Mouse (Mus musculus): Measurements from ENCODE around the gene Sp6.

Sp6 gene

GRCm38 (mm10) chr11:96982859-96983258, 30.3 kb upstream of the Sp6 start, which contains the start of gene Sp2:
Sp2 (minus strand) TSS chr11:96982959.
- DNase-seq, result no peak

DNA sequence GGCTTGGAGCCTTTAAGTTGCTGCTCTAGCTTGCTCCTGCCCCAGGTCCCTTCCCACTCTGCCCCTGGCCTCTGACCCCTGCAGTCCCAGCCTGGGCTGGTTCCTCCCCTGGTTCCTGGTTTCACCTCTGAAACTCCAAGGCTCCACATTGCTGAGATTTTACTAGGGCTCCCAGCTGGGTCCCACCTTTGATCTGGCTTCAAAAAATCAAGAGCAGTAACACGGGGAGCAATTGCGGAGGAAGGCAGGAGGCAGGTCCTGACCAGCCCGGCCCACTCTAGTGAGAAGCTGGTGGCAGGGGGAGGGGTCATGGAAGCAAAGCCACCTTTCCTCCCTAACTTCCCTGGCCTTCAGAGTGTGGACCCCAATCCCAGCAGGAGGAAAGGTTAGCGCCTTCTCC, 28.3 kb upstream of the Sp6 start:
- no peak for DNase-seq

- DNase-seq, result peak; percentile 37
Observed at GRCm38 (mm10) chr11:96986463-96986862, 26.7 kb upstream of the Sp6 start.

- DNase-seq, result peak; percentile 73
Observed at GRCm38 (mm10) chr11:96987873-96988655, 25.1 kb upstream of the Sp6 start.

DNA sequence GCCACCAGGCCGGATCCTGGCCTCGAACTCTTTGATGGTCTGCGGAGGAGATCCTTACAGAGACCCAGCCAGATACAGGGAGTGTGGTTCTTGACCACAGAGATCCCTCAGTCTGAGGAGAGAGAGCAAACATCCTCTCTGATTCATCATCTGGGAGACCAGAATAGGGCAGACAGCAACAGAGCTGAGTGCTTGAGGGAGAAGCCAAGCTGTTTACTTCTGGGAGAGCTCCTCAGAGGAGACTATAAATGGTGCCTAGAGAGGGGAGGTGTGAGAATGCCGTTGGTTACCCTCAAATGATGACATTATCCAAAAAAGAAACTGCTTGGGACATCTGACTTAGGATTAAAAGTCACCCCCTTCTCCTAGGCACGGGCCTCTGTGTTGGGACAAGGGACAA, 21.7 kb upstream of the Sp6 start:
- no peak for DNase-seq

GRCm38 (mm10) chr11:96992722-96993311, 20.4 kb upstream of the Sp6 start:
- DNase-seq, result peak; percentile 54

DNA sequence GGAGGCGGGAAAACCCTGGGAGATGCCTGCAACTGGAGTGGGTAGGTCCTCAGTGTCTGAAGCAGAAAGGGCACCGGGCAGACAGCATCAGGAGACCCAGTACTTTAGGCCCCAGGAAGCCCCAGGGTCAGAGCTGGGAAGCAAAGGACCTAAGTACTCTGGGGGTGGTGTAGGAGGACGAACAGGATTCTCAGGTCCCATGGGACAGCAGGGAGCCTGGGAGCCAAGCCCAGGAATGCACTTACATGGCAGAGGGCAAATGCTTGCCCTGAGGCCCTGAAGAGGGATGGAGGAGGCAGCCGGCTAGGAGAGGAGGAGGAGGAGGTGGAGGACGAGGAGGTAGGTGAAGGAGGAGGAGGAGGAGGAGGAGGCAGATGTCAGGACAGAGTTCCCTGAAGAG, 18.2 kb upstream of the Sp6 start:
- DNase-seq, result no peak

- peak; percentile 62 for DNase-seq
Observed at GRCm38 (mm10) chr11:96995836-96996772, 17.1 kb upstream of the Sp6 start.

GRCm38 (mm10) chr11:96996773-96997379, 16.3 kb upstream of the Sp6 start:
- DNase-seq, result no peak

GRCm38 (mm10) chr11:96997380-96997956, 15.7 kb upstream of the Sp6 start:
- DNase-seq, result peak; percentile 50

DNA sequence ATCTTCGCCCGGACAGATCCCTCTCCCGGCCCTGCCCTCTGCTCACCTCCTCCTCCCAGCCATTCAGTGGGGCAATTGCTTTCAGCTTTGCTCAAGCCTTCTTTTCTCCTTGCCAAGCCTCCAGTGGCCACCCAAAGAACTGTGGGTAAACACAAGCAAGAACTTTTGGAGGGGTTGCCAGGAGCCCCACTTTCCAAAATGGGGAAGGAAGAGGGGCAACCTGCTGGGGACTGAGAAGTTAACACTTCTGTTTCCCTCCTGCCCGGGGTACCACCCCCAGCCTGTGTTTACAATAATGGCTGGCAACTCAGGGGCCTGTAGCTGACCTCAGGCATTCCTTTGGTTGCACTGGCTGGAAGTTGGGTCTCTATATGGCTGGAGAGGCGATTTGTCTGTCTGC, 10.0 kb upstream of the Sp6 start:
- no peak for DNase-seq

DNA sequence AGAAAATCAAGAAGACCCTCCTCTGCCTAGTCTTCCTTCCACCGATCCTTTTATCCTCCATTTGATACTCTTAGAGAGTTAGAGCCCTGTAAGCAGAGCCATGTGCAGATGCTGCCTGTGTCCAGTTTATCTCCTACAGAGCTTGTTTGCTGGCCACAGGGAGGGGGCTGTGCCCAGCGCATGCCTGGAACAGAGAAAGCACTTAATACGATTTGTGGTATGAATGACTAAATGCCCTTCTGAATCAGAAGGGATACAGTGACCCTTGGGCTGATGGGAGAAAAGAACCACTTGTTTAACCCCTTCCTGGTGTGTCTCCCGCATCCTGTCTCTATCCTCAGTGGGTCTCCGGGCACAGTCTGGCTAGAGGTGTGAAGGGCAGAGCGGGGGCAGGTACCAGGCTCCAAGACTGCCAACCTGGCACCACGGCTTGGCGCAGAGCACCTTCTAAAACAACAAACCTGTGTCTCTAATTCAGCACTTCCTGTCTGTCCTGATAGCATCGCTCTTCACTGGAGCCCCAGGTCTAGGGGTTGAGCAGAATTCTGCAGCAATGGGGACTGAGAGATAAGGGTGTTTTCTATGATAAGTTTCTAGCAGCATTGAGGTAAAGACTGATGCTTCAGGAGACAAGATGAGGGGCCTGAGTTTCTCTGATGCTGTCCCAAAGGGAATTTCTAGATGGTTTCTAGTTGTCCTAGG, 6.0 kb upstream of the Sp6 start:
- DNase-seq, result peak; percentile 39

DNA sequence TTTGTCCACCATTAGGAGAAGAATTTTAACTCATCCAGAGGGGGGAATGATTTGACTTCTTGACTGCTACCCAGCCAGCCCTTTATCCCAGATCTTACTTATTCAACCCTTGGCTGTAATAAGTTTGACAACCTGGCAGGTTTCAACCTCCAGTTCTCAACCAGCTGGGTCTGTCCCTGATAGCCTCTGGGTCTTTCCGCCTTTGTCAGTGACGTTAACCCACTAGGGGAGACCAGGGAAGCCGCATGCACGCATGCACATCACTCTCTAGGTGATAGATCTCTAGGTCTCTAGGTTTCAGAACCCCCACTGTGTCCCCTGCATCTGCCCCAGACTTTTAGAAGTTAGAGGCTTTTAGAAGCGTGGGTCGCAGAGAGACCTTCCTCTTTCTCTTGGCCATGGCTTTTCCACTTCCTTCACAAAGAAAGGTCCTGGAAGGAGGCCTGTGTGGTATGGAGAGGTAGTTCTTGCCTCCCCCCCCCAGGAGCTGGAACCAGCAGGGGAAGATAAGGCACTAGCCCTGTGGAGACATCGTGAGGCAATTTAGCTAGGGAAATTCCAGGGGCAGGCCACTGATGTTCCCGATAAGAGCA, 3.9 kb upstream of the Sp6 start:
- DNase-seq, result no peak

DNA sequence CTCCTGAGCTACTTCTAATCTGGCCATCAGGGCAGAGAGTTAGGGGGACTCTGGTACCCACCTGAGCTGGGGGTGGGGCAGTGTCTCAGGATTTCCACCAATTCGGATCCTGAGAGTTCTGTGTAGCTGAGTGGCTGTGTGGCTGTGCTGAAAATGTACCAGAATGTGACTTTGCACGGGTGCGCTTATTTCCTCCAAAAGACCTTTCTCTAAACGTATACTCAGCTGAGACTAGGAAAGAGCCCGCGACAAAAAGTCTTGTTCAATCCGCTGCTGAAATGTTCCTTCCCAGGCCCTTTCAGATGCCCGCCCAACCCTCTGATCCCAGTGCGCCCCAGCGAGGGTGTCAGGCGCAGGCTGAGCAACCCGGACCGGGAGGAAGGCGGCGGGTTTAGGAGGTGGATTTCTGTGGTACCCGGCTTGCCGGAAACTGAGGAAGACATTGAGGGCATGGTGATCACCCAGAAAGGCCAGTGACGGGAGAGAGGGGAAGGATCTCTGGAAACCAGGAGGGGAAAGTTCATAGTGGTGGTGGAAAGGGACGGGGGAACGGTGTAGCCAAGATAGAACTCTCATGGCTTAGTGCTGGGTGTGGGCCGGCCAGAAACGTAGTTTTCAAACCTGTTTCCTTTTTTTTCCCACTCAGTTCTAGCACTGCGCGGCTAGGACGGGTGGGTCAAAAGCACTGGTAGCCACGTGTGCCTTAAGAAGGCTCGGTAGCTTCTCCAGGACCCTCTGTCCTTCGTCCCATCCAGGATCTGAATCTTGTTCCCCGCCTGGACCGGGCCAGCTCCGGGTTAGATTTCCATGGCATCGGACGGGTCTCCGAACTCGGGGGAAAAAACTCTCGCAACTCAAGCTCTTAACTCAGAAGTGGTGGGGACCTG, 4.7 kb downstream of the Sp6 start:
- DNase-seq, result peak; percentile 47

GRCm38 (mm10) chr11:97018583-97019344, 5.6 kb downstream of the Sp6 start:
- DNase-seq, result peak; percentile 71

DNA sequence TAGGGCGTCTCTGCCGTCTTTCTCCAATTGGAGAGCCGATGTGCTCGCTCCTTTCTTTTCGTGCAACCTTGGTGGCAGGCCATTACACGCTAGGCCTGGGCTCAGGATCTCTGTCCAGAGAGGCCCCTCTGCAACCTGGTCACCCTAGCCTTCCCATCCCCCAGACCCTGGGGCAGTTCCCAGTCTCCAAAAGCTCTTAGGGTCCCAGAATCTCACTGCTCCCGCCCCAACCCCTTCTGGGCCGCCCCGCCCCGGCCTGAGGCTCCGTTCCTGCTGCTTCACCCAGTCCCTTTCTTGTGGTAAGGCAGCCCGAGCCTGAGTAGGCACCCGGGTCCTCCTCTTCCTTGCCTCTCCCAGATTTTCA, 6.1 kb downstream of the Sp6 start:
- peak; percentile 31 for DNase-seq

- peak; percentile 58 for DNase-seq
Observed at GRCm38 (mm10) chr11:97021121-97021765, 8.0 kb downstream of the Sp6 start.

GRCm38 (mm10) chr11:97021873-97022484, 8.8 kb downstream of the Sp6 start:
- peak; percentile 95 for DNase-seq

- DNase-seq, result no peak
Observed at GRCm38 (mm10) chr11:97024977-97025376, 11.8 kb downstream of the Sp6 start.
